Mouse (Mus musculus) midbrain, postnatal 0 days (tissue): ENCODE measurements at regions not wholly inside any gene's neighbourhood (a gene's known extent, or its start where the extent isn't known, plus 50 kb on each side); places are given as distances from the start of the nearest gene placed in this dataset.

Source experiments
- ATAC-seq: fragments of 200-750 bp; cut with Nextera tagmentation; 2 replicates; pipeline ENCODE4 v1.8.0; 2017; ENCODE audit warnings: moderate number of reproducible peaks, mild to moderate bottlenecking, moderate TSS enrichment, moderate library complexity; ENCODE audit not compliant: low FRiP score
- DNase-seq: peaks from one replicate; pipeline ENCODE4 v3.0.0-alpha.2; 2015; ENCODE audit warnings: low spot score
- H3K27ac ChIP-seq: fragments of 300-500 bp; sonication (generic); 2 replicates; pipeline ENCODE4 v1.5.1; 2014; ENCODE audit warnings: low read depth, mild to moderate bottlenecking, low read length, mixed read lengths
- H3K27me3 ChIP-seq: fragments of 300-500 bp; sonication (generic); 2 replicates; pipeline ENCODE4 v1.6.1; 2014; ENCODE audit warnings: low read length, control low read depth, mixed read lengths; ENCODE audit not compliant: insufficient read depth
- H3K36me3 ChIP-seq: fragments of 300-500 bp; sonication (generic); 2 replicates; pipeline ENCODE4 v1.6.1; 2014; ENCODE audit warnings: low read length, control low read depth, mixed read lengths; ENCODE audit not compliant: insufficient read depth
- H3K4me1 ChIP-seq: fragments of 300-500 bp; sonication (generic); 2 replicates; pipeline ENCODE4 v1.6.1; 2014; ENCODE audit warnings: mild to moderate bottlenecking, control low read depth, antibody characterized with exemption, low read length, mixed read lengths; ENCODE audit not compliant: insufficient read depth
- H3K4me2 ChIP-seq: fragments of 300-500 bp; sonication (generic); 2 replicates; pipeline ENCODE4 v1.6.1; 2014; ENCODE audit warnings: low read depth, mild to moderate bottlenecking, low read length, mixed read lengths; ENCODE audit not compliant: poor library complexity, severe bottlenecking
- H3K4me3 ChIP-seq: fragments of 300-500 bp; sonication (generic); 2 replicates; pipeline ENCODE4 v1.5.1; 2014; ENCODE audit warnings: low read depth, mild to moderate bottlenecking, low read length, moderate library complexity
- H3K9ac ChIP-seq: fragments of 300-500 bp; sonication (generic); replicated peaks from 2 replicates; pipeline ENCODE4 v1.6.1; 2014; ENCODE audit warnings: mild to moderate bottlenecking, low read length, moderate library complexity, mixed read lengths; ENCODE audit not compliant: poor library complexity, severe bottlenecking
- H3K9me3 ChIP-seq: fragments of 300-500 bp; sonication (generic); 2 replicates; pipeline ENCODE4 v1.6.1; 2016; ENCODE audit warnings: low read length, control low read depth
- CTCF ChIP-seq: IDR thresholded peaks from 2 replicates; pipeline ENCODE4 v1.5.1; 2016; ENCODE audit warnings: antibody characterized with exemption, mild to moderate bottlenecking
- WGBS: fragments of 180-500 bp; shearing (Covaris S2); extraction: QIAGEN DNeasy Blood & Tissue Kit; methylation state at CpG from one replicate; pipeline ENCODE4 v1.1.7; 2014; 5-methylcytosine and 5-hydroxymethylcytosine counted together

GRCm38 (mm10) chr3:121068676-121069075 lies 102.8 kb downstream of the Rwdd3 start:
- no peak for TF ChIP-seq CTCF
- no peak for ATAC-seq
- Histone ChIP-seq H3K9ac (no peak overlapping the region), H3K4me2 (no peak overlapping the region), H3K36me3 (no peaks in the 10 kb centered on the region), H3K4me3 (no peak overlapping the region), H3K27me3 (no peaks in the 10 kb centered on the region), H3K4me1 (no peaks in the 10 kb centered on the region), H3K27ac (no peak overlapping the region), H3K9me3 (no peaks in the 10 kb centered on the region)
- no peak for DNase-seq
- 83% methylated on average over 5 of the region's 5 CpGs for WGBS

DNA sequence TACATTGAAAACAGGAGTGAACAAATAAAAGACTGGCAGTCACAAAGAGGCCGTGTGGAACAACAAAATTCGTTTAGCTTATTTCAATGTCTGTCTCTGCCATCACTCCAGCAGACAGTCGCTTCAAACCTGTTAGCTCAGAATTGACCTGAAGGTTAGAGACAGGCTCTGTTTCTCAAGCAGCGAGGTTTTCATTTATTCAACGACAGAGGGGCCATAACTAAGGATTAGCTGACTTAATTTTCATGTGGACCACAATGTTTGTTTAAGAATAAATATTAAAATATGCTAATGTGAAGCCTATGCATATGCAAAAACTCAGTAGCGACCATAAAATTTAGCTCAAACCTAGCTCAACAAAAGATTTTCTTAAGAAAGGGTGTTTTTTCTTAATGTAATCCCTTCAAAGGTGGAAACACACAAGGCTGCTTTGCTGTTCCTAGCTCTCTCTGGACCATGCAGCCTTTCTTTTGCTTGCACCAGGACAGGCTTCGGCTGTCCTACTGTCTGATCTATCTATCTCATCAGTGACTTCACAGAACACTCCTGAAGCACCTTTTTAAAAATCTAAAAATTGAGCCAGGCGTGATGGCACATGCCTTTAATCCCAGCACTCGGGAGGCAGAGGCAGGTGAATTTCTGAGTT lies 135.5 kb downstream of the Rwdd3 start:
- Histone ChIP-seq H3K9ac (no peak overlapping the region), H3K36me3 (no peaks in the 10 kb centered on the region), H3K4me3 (no peak overlapping the region), H3K27me3 (no peaks in the 10 kb centered on the region), H3K4me1 (no peaks in the 10 kb centered on the region), H3K4me2 (no peak overlapping the region), H3K27ac (no peak overlapping the region), H3K9me3 (no peaks in the 10 kb centered on the region)
- WGBS, result 41% methylated on average over 9 of the region's 9 CpGs
- TF ChIP-seq CTCF, result no peak
- ATAC-seq (no peak), DNase-seq (no peak)

DNA sequence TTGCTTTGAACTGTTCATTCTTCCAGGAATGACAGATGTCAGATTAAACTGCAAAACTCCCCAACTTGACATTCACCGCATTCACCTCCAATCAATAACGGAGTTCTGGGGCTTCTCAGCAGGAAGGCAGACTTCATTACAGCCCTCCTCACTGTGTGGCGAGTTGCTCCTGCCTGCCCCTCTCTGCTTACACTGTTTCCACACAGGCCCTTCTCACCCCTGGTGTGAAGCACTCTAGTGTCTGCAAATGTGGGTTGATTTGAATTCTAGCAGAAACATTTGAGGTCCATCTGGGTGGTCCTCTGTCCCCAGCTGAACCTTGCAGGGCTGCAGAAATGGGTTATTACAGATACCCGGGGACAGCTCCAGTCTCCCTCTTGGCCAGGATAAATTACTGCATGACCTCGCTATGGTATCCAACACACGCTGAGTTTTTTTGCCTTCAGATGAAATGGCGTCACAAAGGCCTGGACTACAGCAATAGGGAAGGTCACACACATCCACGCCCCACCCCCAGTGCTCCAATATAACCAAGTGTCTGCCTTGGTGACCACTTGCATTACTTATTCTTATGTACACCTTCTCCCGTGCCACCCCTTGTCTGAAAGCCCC lies 145.8 kb downstream of the Rwdd3 start:
- peak; percentile 15 for DNase-seq
- no peaks in the 10 kb centered on the region for H3K9me3 ChIP-seq
- ATAC-seq, result no peak
- no peak for TF ChIP-seq CTCF
- no peaks in the 10 kb centered on the region for H3K27me3 ChIP-seq
- H3K4me1 ChIP-seq, result no peaks in the 10 kb centered on the region
- H3K36me3 ChIP-seq, result no peaks in the 10 kb centered on the region
- H3K9ac ChIP-seq, result no peak overlapping the region
- 39% methylated on average over 9 of the region's 9 CpGs for WGBS
- no peak overlapping the region for H3K27ac ChIP-seq
- no peak overlapping the region for H3K4me2 ChIP-seq
- H3K4me3 ChIP-seq, result no peak overlapping the region

- H3K27me3 ChIP-seq, result no peaks in the 10 kb centered on the region
- H3K4me3 ChIP-seq, result no peak overlapping the region
- no peaks in the 10 kb centered on the region for H3K4me1 ChIP-seq
- H3K27ac ChIP-seq, result no peak overlapping the region
- H3K9ac ChIP-seq, result no peak overlapping the region
- TF ChIP-seq CTCF, result no peak
- no peak overlapping the region for H3K4me2 ChIP-seq
- no peaks in the 10 kb centered on the region for H3K9me3 ChIP-seq
- DNase-seq (no peak), ATAC-seq (no peak)
- 56% methylated on average over 8 of the region's 8 CpGs for WGBS
- H3K36me3 ChIP-seq, result no peaks in the 10 kb centered on the region
Measured at GRCm38 (mm10) chr3:121024810-121025209, 146.7 kb downstream of the Rwdd3 start.

DNA sequence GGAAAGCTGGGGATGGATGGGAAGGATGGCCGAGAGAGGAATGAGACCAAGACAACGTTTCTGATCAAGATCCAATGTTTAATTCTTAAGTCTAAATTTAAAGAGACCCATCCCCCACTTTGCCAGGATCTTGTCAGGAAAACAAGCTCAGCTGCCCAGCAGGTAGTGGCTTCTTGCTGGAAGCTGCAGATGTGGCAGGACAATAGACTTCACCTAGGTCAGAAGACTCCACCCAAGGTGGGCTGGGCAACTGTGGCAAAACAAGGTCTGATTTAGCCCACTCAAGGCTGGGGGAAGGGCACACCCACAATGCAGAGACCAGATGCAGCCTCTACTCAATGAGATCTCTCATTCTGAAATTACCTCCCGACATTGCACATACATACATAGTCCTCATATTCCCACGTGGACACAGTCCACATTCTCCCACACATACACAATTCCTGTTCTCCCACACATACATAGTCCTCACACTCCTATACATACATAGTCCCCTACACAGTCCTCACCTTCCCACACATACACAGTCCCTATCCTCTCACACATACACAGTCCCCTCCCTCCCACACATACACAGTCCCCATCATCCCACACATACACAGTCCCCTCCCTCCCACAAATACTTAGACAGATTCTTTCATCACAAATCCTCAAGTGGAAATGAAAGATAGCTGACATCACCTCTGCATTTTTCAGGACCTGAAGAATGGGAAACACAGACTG lies 150.2 kb downstream of the Rwdd3 start:
- H3K4me3 ChIP-seq, result no peak overlapping the region
- WGBS, result 77% methylated on average over 4 of the region's 4 CpGs
- TF ChIP-seq CTCF, result no peak
- no peak overlapping the region for H3K4me2 ChIP-seq
- H3K27me3 ChIP-seq, result no peaks in the 10 kb centered on the region
- H3K9ac ChIP-seq, result no peak overlapping the region
- no peaks in the 10 kb centered on the region for H3K9me3 ChIP-seq
- H3K36me3 ChIP-seq, result no peaks in the 10 kb centered on the region
- no peaks in the 10 kb centered on the region for H3K4me1 ChIP-seq
- H3K27ac ChIP-seq, result no peak overlapping the region
- no peak for DNase-seq
- ATAC-seq, result 0 out of 2 replicates have a peak, but pooled peaks have one; percentile 63

GRCm38 (mm10) chr3:121009223-121009622 lies 162.3 kb downstream of the Rwdd3 start:
- no peak overlapping the region for H3K27ac ChIP-seq
- H3K9ac ChIP-seq, result no peak overlapping the region
- H3K9me3 ChIP-seq, result no peaks in the 10 kb centered on the region
- DNase-seq (peak; percentile 55), ATAC-seq (no peak)
- TF ChIP-seq CTCF, result no peak
- no peak overlapping the region for H3K4me2 ChIP-seq
- H3K36me3 ChIP-seq, result no peaks in the 10 kb centered on the region
- H3K27me3 ChIP-seq, result no peaks in the 10 kb centered on the region
- no peaks in the 10 kb centered on the region for H3K4me1 ChIP-seq
- WGBS, result 69% methylated on average over 6 of the region's 6 CpGs
- no peak overlapping the region for H3K4me3 ChIP-seq
